Comparison of ENCODE assay signal across 23 mouse cellular contexts in genomic region chr2:110935691-110936090, GRCm38 (mm10). TPM values are rescaled to one million over a fixed set of nuclear protein-coding genes. Genes with fewer than 3 reads are reported as not detected.
"Had no signal": no experiment of that assay in that cellular context is flagged by ENCODE, and none has a peak within 500 bp of the region (broad histone marks: within the 10 kb centered on the region; RNA-seq: fewer than 3 reads in every experiment).

No protein-coding gene starts in this region.

- H3K27ac ChIP-seq: liver, embryonic 15.5 days; midbrain, embryonic 10.5 days; midbrain, embryonic 12.5 days; midbrain, embryonic 15.5 days; neural tube, embryonic 13.5 days; neural tube, embryonic 15.5 days had no signal

- H3K27me3 ChIP-seq: liver, embryonic 15.5 days; midbrain, embryonic 12.5 days; midbrain, embryonic 15.5 days; neural tube, embryonic 13.5 days; neural tube, embryonic 15.5 days had no signal

- H3K36me3 ChIP-seq: liver, embryonic 15.5 days; midbrain, embryonic 10.5 days; midbrain, embryonic 12.5 days; midbrain, embryonic 15.5 days; neural tube, embryonic 13.5 days; neural tube, embryonic 15.5 days had no signal

- H3K4me3 ChIP-seq: liver, embryonic 15.5 days; midbrain, embryonic 10.5 days; midbrain, embryonic 12.5 days; midbrain, embryonic 15.5 days; myocyte; neural tube, embryonic 13.5 days; neural tube, embryonic 15.5 days had no signal

- H3K4me2 ChIP-seq: liver, embryonic 15.5 days; lung, embryonic 14.5 days; midbrain, embryonic 12.5 days; midbrain, embryonic 15.5 days; neural tube, embryonic 13.5 days; neural tube, embryonic 15.5 days had no signal

- H3K9ac ChIP-seq: liver, embryonic 15.5 days; liver, postnatal 0 days; lung, embryonic 14.5 days; midbrain, embryonic 12.5 days; midbrain, embryonic 15.5 days; neural tube, embryonic 13.5 days; neural tube, embryonic 15.5 days had no signal

- H3K4me1 ChIP-seq: liver, embryonic 15.5 days; midbrain, embryonic 10.5 days; midbrain, embryonic 12.5 days; midbrain, embryonic 15.5 days; neural tube, embryonic 13.5 days; neural tube, embryonic 15.5 days had no signal

- ATAC-seq: liver, postnatal 0 days; midbrain, embryonic 15.5 days had no signal

- DNase-seq: liver, postnatal 0 days; lung, embryonic 14.5 days; lung, postnatal 10 days; lung, postnatal 4 days; retina, postnatal 1 day; right cerebral cortex, adult 18-20 months; right cerebral cortex, postnatal 25 days; right cerebral cortex, postnatal 4 days; spleen, adult 18-20 months; thymus, adult 18-20 months; thymus, postnatal 14 days; thymus, postnatal 36 days had no signal

- H3K9me3 ChIP-seq: liver, embryonic 15.5 days; midbrain, embryonic 10.5 days; midbrain, embryonic 12.5 days; midbrain, embryonic 15.5 days; neural tube, embryonic 13.5 days; neural tube, embryonic 15.5 days had no signal

RNA-seq across cellular contexts. Expression of gene Ano3, which starts 15.0 kb away (rescaled TPM):
- total RNA-seq: megakaryocyte, adult 5-6 weeks; megakaryocyte-erythroid progenitor cell, adult 5-6 weeks had no signal
- polyA plus RNA-seq: liver, postnatal 0 days; lung, embryonic 16.5 days; small intestine, adult 2 months had no signal
